Mouse (Mus musculus): ENCODE measurements around the gene Trpm7.

DNA sequence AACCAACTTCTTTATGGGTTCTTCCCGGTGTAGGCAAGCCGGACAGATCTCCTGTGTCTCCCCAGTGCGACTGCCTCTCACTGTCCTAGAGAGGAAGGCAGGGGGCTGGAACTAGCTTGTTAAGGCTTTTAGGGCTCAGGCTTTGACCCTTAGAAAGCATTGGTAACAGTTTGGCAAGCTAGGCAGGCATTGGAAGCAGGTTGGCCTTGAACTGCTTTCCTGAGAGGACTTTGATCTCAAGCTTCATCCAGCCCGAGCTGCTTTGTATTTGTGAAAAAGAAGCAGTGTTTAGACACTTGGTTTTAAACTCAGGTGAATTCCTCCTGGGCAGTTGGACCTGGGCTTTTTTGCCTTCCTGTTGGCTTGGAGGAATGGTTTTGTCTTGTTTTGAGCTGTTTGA is 97.2 kb downstream of the Trpm7 start:
- TF ChIP-seq CTCF (IDR thresholded peaks at IDR 0.05; ENCODE audit: insufficient read depth, low read length) (no peak), POLR2A (IDR thresholded peaks at IDR 0.05; ENCODE audit: borderline replicate concordance, extremely low read depth, low read depth, low read length) (no peak)
